Mouse (Mus musculus): ENCODE measurements around the gene Kcnk5. TPM values are rescaled to one million over a fixed set of nuclear protein-coding genes. Genes with fewer than 3 reads are reported as not detected.

Gene Kcnk5
- polyA plus RNA-seq, 1 experiment: 32.0 TPM

GRCm38 (mm10) chr14:20157595-20157994, 24.0 kb downstream of the Kcnk5 start:
- Histone ChIP-seq H3K4me3 (ENCODE audit: insufficient read depth, low read depth, low read length) (no peak overlapping the region), H3K27ac (ENCODE audit: insufficient read depth, low read depth, low read length) (no peak overlapping the region), H3K4me1 (ENCODE audit: control insufficient read depth, insufficient read depth, low read length) (peaks cover 59% of the 10 kb centered on the region), H3K27me3 (replicated peaks; ENCODE audit: control insufficient read depth, insufficient read depth, low read length) (no peaks in the 10 kb centered on the region), H3K36me3 (ENCODE audit: control insufficient read depth, insufficient read depth, low read length) (no peaks in the 10 kb centered on the region)
- DNase-seq: peak; percentile 60
- TF ChIP-seq POLR2A (IDR thresholded peaks at IDR 0.05; ENCODE audit: low read depth, low read length) (no peak), CTCF (conservative IDR thresholded peaks at IDR 0.05; ENCODE audit: insufficient read depth, insufficient read length, low read depth, low read length) (no peak)
- 62% methylated on average over 10 of the region's 10 CpGs for WGBS

- peak overlapping the region; percentile 11; the same call in 1 of the 2 replicates for H3K27ac ChIP-seq (ENCODE audit: insufficient read depth, low read depth, low read length)
- 52% methylated on average over 10 of the region's 10 CpGs for WGBS
These were observed 25.9 kb downstream of the Kcnk5 start for GRCm38 (mm10) chr14:20155718-20156117.

GRCm38 (mm10) chr14:20154937-20155336, 26.7 kb downstream of the Kcnk5 start:
- Histone ChIP-seq H3K27ac (ENCODE audit: insufficient read depth, low read depth, low read length) (peak overlapping the region; percentile 21; the same call in 1 of the 2 replicates), H3K4me3 (ENCODE audit: insufficient read depth, low read depth, low read length) (no peak overlapping the region), H3K36me3 (ENCODE audit: control insufficient read depth, insufficient read depth, low read length) (no peaks in the 10 kb centered on the region; the same call in 1 of the 2 replicates), H3K4me1 (ENCODE audit: control insufficient read depth, insufficient read depth, low read length) (peaks cover 53% of the 10 kb centered on the region), H3K27me3 (replicated peaks; ENCODE audit: control insufficient read depth, insufficient read depth, low read length) (no peaks in the 10 kb centered on the region)
- TF ChIP-seq CTCF (conservative IDR thresholded peaks at IDR 0.05; ENCODE audit: insufficient read depth, insufficient read length, low read depth, low read length): no peak
- TF ChIP-seq POLR2A (IDR thresholded peaks at IDR 0.05; ENCODE audit: low read depth, low read length): no peak
- WGBS: 53% methylated on average over 4 of the region's 4 CpGs
- DNase-seq: no peak

More at GRCm38 (mm10) chr14:20155718-20156117, 25.9 kb downstream of the Kcnk5 start:
- DNase-seq: no peak
- peaks cover 52% of the 10 kb centered on the region for H3K4me1 ChIP-seq (ENCODE audit: control insufficient read depth, insufficient read depth, low read length)
- no peaks in the 10 kb centered on the region; the same call in 1 of the 2 replicates for H3K36me3 ChIP-seq (ENCODE audit: control insufficient read depth, insufficient read depth, low read length)
- H3K27me3 ChIP-seq (replicated peaks; ENCODE audit: control insufficient read depth, insufficient read depth, low read length): no peaks in the 10 kb centered on the region
- no peak overlapping the region for H3K4me3 ChIP-seq (ENCODE audit: insufficient read depth, low read depth, low read length)
- TF ChIP-seq POLR2A (IDR thresholded peaks at IDR 0.05; ENCODE audit: low read depth, low read length) (no peak), CTCF (conservative IDR thresholded peaks at IDR 0.05; ENCODE audit: insufficient read depth, insufficient read length, low read depth, low read length) (no peak)

GRCm38 (mm10) chr14:20154245-20154644, 27.4 kb downstream of the Kcnk5 start:
- Histone ChIP-seq H3K4me1 (ENCODE audit: control insufficient read depth, insufficient read depth, low read length) (peaks cover 48% of the 10 kb centered on the region), H3K27ac (ENCODE audit: insufficient read depth, low read depth, low read length) (no peak overlapping the region), H3K27me3 (replicated peaks; ENCODE audit: control insufficient read depth, insufficient read depth, low read length) (no peaks in the 10 kb centered on the region), H3K36me3 (ENCODE audit: control insufficient read depth, insufficient read depth, low read length) (no peaks in the 10 kb centered on the region; the same call in 1 of the 2 replicates), H3K4me3 (ENCODE audit: insufficient read depth, low read depth, low read length) (no peak overlapping the region)
- 37% methylated on average over 7 of the region's 7 CpGs for WGBS
- no peak for DNase-seq
- TF ChIP-seq POLR2A (IDR thresholded peaks at IDR 0.05; ENCODE audit: low read depth, low read length): no peak
- no peak for TF ChIP-seq CTCF (conservative IDR thresholded peaks at IDR 0.05; ENCODE audit: insufficient read depth, insufficient read length, low read depth, low read length)

GRCm38 (mm10) chr14:20149127-20150080, 32.2 kb downstream of the Kcnk5 start:
- TF ChIP-seq CTCF (conservative IDR thresholded peaks at IDR 0.05; ENCODE audit: insufficient read depth, insufficient read length, low read depth, low read length): no peak
- no peak for TF ChIP-seq POLR2A (IDR thresholded peaks at IDR 0.05; ENCODE audit: low read depth, low read length)
- Histone ChIP-seq H3K4me3 (ENCODE audit: insufficient read depth, low read depth, low read length) (no peak overlapping the region), H3K27me3 (replicated peaks; ENCODE audit: control insufficient read depth, insufficient read depth, low read length) (no peaks in the 10 kb centered on the region), H3K27ac (ENCODE audit: insufficient read depth, low read depth, low read length) (no peak overlapping the region), H3K36me3 (ENCODE audit: control insufficient read depth, insufficient read depth, low read length) (peaks cover 6% of the 10 kb centered on the region; the same call in 1 of the 2 replicates), H3K4me1 (ENCODE audit: control insufficient read depth, insufficient read depth, low read length) (peaks cover 27% of the 10 kb centered on the region; the same call in 1 of the 2 replicates)
- 69% methylated on average over 22 of the region's 22 CpGs for WGBS
- no peak for DNase-seq

- H3K4me1 ChIP-seq (ENCODE audit: control insufficient read depth, insufficient read depth, low read length): peaks cover 20% of the 10 kb centered on the region; the same call in 1 of the 2 replicates
- no peak overlapping the region for H3K27ac ChIP-seq (ENCODE audit: insufficient read depth, low read depth, low read length)
- H3K27me3 ChIP-seq (replicated peaks; ENCODE audit: control insufficient read depth, insufficient read depth, low read length): no peaks in the 10 kb centered on the region
- H3K36me3 ChIP-seq (ENCODE audit: control insufficient read depth, insufficient read depth, low read length): peaks cover 6% of the 10 kb centered on the region; the same call in 1 of the 2 replicates
- TF ChIP-seq CTCF (conservative IDR thresholded peaks at IDR 0.05; ENCODE audit: insufficient read depth, insufficient read length, low read depth, low read length): no peak
- TF ChIP-seq POLR2A (IDR thresholded peaks at IDR 0.05; ENCODE audit: low read depth, low read length): no peak
- WGBS: 81% methylated on average over 11 of the region's 11 CpGs
- no peak for DNase-seq
- H3K4me3 ChIP-seq (ENCODE audit: insufficient read depth, low read depth, low read length): no peak overlapping the region
These were observed 33.1 kb downstream of the Kcnk5 start for GRCm38 (mm10) chr14:20148514-20148913.

- no peak overlapping the region for H3K27ac ChIP-seq (ENCODE audit: insufficient read depth, low read depth, low read length)
- H3K4me3 ChIP-seq (ENCODE audit: insufficient read depth, low read depth, low read length): no peak overlapping the region
- H3K27me3 ChIP-seq (replicated peaks; ENCODE audit: control insufficient read depth, insufficient read depth, low read length): no peaks in the 10 kb centered on the region
- peaks cover 20% of the 10 kb centered on the region; the same call in 1 of the 2 replicates for H3K4me1 ChIP-seq (ENCODE audit: control insufficient read depth, insufficient read depth, low read length)
- no peak for TF ChIP-seq POLR2A (IDR thresholded peaks at IDR 0.05; ENCODE audit: low read depth, low read length)
- TF ChIP-seq CTCF (conservative IDR thresholded peaks at IDR 0.05; ENCODE audit: insufficient read depth, insufficient read length, low read depth, low read length): no peak
- WGBS: 40% methylated on average over 7 of the region's 7 CpGs
- peaks cover 6% of the 10 kb centered on the region; the same call in 1 of the 2 replicates for H3K36me3 ChIP-seq (ENCODE audit: control insufficient read depth, insufficient read depth, low read length)
- peak; percentile 50 for DNase-seq
These were observed 33.8 kb downstream of the Kcnk5 start for GRCm38 (mm10) chr14:20147854-20148253.
